Mouse (Mus musculus) forebrain, embryonic 11.5 days (tissue): ENCODE measurements at regions not wholly inside any gene's neighbourhood (a gene's known extent, or its start where the extent isn't known, plus 50 kb on each side); places are given as distances from the start of the nearest gene placed in this dataset.

ENCODE experiments used
- ATAC-seq: fragments of 200-750 bp; cut with Nextera tagmentation; replicated peaks from 2 replicates; pipeline ENCODE4 v1.8.0; 2017; ENCODE audit warnings: moderate TSS enrichment; ENCODE audit not compliant: low FRiP score
- DNase-seq: peaks from one replicate; pipeline ENCODE4 v3.0.0-alpha.2; 2017; ENCODE audit warnings: low spot score
- H3K27ac ChIP-seq: fragments of 300-500 bp; sonication (generic); 2 replicates; pipeline ENCODE4 v1.5.1; 2014; ENCODE audit warnings: low read depth, low read length
- H3K27me3 ChIP-seq: fragments of 300-500 bp; sonication (generic); 2 replicates; pipeline ENCODE4 v1.6.1; 2014; ENCODE audit warnings: mild to moderate bottlenecking, low read length, mixed read lengths; ENCODE audit not compliant: control insufficient read depth, insufficient read depth
- H3K36me3 ChIP-seq: fragments of 300-500 bp; sonication (generic); 2 replicates; pipeline ENCODE4 v1.6.1; 2014; ENCODE audit warnings: mild to moderate bottlenecking, low read length, moderate library complexity, mixed read lengths; ENCODE audit not compliant: control insufficient read depth, insufficient read depth
- H3K4me1 ChIP-seq: fragments of 300-500 bp; sonication (generic); replicated peaks from 2 replicates; pipeline ENCODE4 v1.6.1; 2014; ENCODE audit warnings: low read length, mixed read lengths; ENCODE audit not compliant: control insufficient read depth, insufficient read depth
- H3K4me2 ChIP-seq: fragments of 300-500 bp; sonication (generic); 2 replicates; pipeline ENCODE4 v1.6.1; 2014; ENCODE audit warnings: low read depth, mild to moderate bottlenecking, low read length, moderate library complexity, mixed read lengths; ENCODE audit not compliant: severe bottlenecking
- H3K4me3 ChIP-seq: fragments of 300-500 bp; sonication (generic); 2 replicates; pipeline ENCODE4 v1.5.1; 2014; ENCODE audit warnings: low read depth, low read length
- H3K9ac ChIP-seq: fragments of 300-500 bp; sonication (generic); 2 replicates; pipeline ENCODE4 v1.6.1; 2014; ENCODE audit warnings: low read length
- H3K9me3 ChIP-seq: fragments of 300-500 bp; sonication (generic); 2 replicates; pipeline ENCODE4 v1.6.1; 2016; ENCODE audit warnings: low read length, mixed read lengths; ENCODE audit not compliant: control insufficient read depth
- WGBS: fragments of 180-500 bp; shearing (Covaris S2); extraction: QIAGEN DNeasy Blood & Tissue Kit; methylation state at CpG from one replicate; pipeline ENCODE4 v1.1.7; 2014; 5-methylcytosine and 5-hydroxymethylcytosine counted together

DNA sequence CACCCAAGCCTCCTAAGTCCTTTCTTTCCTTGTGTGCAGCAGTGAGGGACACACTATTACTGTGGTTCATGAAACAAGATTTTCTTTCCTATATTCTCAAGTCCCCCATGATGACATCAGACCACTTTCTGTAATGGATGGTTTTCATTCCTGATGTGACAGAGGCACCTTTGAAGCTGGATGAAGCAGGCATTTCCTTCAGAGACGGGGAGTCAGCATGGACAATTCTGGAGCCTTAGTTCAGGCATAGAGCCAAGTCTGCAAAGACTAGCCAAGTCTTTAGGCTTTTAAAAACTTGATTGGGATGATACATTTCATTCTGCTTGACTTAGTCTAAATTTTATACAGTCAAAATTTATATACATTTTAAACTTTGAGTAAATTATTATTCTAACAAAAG lies 124.6 kb upstream of the Cnr1 start:
- no peak overlapping the region for H3K27ac ChIP-seq
- H3K27me3 ChIP-seq = no peaks in the 10 kb centered on the region
- ATAC-seq (no peak), DNase-seq (no peak)
- no peak overlapping the region for H3K4me2 ChIP-seq
- H3K36me3 ChIP-seq = no peaks in the 10 kb centered on the region
- no peaks in the 10 kb centered on the region for H3K9me3 ChIP-seq
- no peak overlapping the region for H3K9ac ChIP-seq
- no peaks in the 10 kb centered on the region for H3K4me1 ChIP-seq
- H3K4me3 ChIP-seq = no peak overlapping the region
- 88% methylated on average over 1 of the region's 1 CpGs for WGBS

DNA sequence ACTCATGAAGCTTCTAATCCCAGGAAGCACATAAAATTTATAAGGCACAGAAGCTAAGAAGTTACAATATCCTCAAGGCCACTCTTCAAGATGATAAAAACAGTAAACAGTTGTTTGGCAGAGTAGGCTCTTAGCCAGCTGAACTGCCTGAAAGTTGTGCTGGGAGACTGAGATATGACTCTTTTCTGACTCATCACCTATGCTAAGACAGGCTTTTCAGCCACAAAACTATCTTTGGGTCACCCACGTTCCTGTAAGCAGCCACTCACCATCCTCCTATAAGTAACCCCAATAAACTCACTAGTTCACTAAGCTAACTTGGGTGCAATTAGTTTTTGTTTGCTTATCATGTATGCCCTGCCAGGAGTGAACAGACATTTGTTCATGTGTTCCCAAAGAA lies 112.1 kb upstream of the Cnr1 start:
- Histone ChIP-seq H3K4me2 (no peak overlapping the region), H3K4me3 (no peak overlapping the region)

DNA sequence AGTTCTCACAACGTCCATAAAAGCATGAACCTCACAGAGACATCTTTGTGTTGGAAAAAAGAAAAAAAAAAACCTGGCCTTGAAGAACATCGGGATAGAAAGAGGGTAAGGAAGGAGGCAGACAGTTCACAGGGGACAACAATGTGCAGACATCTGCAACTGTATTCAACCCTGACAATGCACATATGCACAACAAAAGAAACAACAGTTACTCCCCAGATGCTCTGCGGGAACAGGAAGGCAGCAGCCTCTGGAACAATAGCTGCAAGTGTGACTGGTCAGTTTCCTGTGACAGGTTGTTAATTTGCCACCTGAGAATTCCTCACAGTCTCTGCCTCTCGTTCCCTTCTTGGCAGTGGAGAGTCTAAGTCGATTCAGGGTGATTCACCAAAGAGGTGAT lies 100.5 kb upstream of the Cnr1 start:
- WGBS = under 1% methylated on average over 5 of the region's 5 CpGs
- DNase-seq (no peak), ATAC-seq (no peak)
- Histone ChIP-seq H3K4me3 (no peak overlapping the region), H3K27me3 (no peaks in the 10 kb centered on the region), H3K27ac (no peak overlapping the region), H3K9ac (no peak overlapping the region), H3K36me3 (no peaks in the 10 kb centered on the region), H3K4me2 (no peak overlapping the region), H3K4me1 (no peaks in the 10 kb centered on the region), H3K9me3 (no peaks in the 10 kb centered on the region)

More for the DNA sequence above, 112.1 kb upstream of the Cnr1 start:
- ATAC-seq (no peak), DNase-seq (no peak)
- H3K27ac ChIP-seq = no peak overlapping the region
- no peak overlapping the region for H3K9ac ChIP-seq
- 81% methylated on average over 1 of the region's 1 CpGs for WGBS
- H3K36me3 ChIP-seq = no peaks in the 10 kb centered on the region
- H3K9me3 ChIP-seq = no peaks in the 10 kb centered on the region
- H3K27me3 ChIP-seq = no peaks in the 10 kb centered on the region
- no peaks in the 10 kb centered on the region for H3K4me1 ChIP-seq

DNA sequence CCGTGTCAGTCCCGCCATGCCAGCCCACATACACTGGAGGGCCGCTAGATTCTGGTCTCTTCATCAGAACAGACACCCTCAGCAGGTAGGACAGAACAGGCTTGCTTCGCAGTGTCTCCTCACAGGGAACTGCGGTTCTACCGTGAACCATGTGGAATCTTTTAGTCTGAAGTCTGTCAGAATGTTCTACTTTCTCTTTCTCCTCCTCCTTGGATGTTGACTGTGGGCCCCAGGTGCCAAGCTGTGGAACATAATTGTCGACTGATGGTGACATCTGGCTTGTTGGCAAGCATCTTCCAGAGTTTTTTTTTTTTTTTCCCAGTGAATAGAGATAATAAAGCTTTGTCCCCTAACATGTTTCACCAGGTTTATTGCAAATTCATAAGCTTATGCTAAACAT lies 91.3 kb upstream of the Cnr1 start:
- no peak overlapping the region for H3K4me3 ChIP-seq
- 89% methylated on average over 7 of the region's 7 CpGs for WGBS
- no peaks in the 10 kb centered on the region for H3K4me1 ChIP-seq
- DNase-seq = no peak
- no peak overlapping the region for H3K9ac ChIP-seq
- no peak for ATAC-seq
- H3K27me3 ChIP-seq = no peaks in the 10 kb centered on the region
- H3K27ac ChIP-seq = no peak overlapping the region
- no peaks in the 10 kb centered on the region for H3K36me3 ChIP-seq
- no peaks in the 10 kb centered on the region for H3K9me3 ChIP-seq
- H3K4me2 ChIP-seq = no peak overlapping the region

DNA sequence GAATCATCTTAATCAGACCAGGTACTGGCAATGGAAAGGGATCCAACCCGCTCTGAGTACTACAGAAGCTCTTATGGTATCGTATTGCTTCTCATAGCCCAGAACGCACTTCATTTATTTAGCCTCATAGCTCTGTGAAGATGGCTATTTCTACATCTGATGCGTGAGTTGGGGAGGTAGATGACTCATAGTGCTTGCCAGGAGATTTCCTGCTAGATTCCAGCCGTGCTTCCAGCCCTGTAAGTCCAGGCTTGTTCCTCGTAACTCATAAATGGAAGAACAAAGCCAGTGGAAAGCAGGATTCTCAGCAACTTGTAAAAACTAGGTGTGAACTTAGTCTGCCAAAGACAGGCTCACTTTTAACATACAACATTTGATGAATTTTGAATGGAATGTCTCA lies 86.0 kb upstream of the Cnr1 start:
- H3K4me3 ChIP-seq = no peak overlapping the region
- ATAC-seq = no peak
- no peak overlapping the region for H3K9ac ChIP-seq
- H3K9me3 ChIP-seq = no peaks in the 10 kb centered on the region
- WGBS = 89% methylated on average over 6 of the region's 6 CpGs
- H3K4me2 ChIP-seq = no peak overlapping the region
- H3K27ac ChIP-seq = no peak overlapping the region
- DNase-seq = no peak
- H3K4me1 ChIP-seq = no peaks in the 10 kb centered on the region
- H3K27me3 ChIP-seq = no peaks in the 10 kb centered on the region
- H3K36me3 ChIP-seq = no peaks in the 10 kb centered on the region

DNA sequence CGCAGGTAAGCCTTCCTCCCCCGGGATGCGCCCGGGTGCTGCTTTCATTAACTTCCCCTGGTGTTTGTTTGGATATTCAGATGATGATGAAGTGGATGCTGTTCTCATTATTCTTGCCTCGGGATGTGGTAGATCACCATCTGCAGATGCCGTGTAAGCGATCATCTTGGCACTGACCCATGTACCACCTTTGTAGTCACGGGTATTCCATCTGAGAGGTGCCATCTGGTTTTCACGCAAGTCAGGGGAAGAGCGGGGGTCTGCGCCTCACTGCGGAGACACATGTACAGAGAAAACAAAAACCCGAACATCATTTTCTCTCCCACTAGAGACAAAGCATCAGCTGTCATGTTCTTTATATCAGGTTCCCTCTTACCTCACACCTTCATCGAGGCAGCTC lies 84.3 kb upstream of the Cnr1 start:
- H3K4me2 ChIP-seq = no peak overlapping the region
- H3K36me3 ChIP-seq = no peaks in the 10 kb centered on the region
- H3K4me1 ChIP-seq = no peaks in the 10 kb centered on the region
- 84% methylated on average over 14 of the region's 14 CpGs for WGBS
- H3K9me3 ChIP-seq = no peaks in the 10 kb centered on the region
- no peaks in the 10 kb centered on the region for H3K27me3 ChIP-seq
- H3K9ac ChIP-seq = no peak overlapping the region
- H3K27ac ChIP-seq = no peak overlapping the region
- no peak overlapping the region for H3K4me3 ChIP-seq
- DNase-seq = no peak
- no peak for ATAC-seq

DNA sequence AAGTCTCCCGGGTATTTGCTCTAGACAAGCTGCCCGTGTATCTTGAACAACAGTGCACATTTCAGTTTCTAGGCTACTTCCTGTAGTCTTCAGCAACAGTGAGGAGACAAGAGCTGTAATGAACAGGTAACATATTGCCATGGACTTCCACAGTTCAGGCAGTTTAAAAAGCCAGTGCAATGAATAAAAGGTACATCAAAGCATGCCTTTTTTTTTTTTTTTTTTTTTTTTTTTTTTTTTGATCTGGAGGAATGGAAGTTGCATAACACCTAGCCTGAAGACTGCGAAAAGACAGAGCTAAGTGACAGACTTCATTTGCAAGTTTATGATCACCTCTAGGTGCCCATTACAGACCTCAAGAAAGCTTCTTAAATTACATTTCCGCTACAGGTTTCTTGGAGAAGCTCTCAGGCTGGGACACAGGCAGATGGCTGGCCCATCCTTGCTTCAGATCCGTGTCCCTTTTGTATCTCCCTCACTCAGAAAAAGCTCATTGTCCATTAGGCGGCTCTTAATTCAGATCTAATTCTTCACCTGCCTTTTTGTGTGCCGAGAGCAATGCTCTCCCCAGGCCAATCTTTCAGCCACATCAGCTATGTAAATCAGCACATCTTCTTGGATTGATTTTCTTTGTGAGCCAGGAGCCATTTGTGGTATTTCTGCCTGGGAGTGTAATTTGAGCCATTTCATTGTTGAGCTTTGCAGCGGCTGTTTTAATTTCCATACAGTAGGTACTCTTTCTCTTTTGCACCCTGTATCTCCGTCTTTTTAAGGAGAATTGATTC lies 78.6 kb upstream of the Cnr1 start:
- H3K27me3 ChIP-seq = no peaks in the 10 kb centered on the region
- no peak for DNase-seq
- no peak overlapping the region for H3K9ac ChIP-seq
- H3K36me3 ChIP-seq = no peaks in the 10 kb centered on the region
- peak overlapping the region; percentile 26; the same call in 1 of the 2 replicates for H3K4me2 ChIP-seq
- no peaks in the 10 kb centered on the region for H3K4me1 ChIP-seq
- no peak for ATAC-seq
- no peaks in the 10 kb centered on the region for H3K9me3 ChIP-seq
- WGBS = 31% methylated on average over 9 of the region's 9 CpGs
- H3K4me3 ChIP-seq = no peak overlapping the region
- no peak overlapping the region for H3K27ac ChIP-seq

DNA sequence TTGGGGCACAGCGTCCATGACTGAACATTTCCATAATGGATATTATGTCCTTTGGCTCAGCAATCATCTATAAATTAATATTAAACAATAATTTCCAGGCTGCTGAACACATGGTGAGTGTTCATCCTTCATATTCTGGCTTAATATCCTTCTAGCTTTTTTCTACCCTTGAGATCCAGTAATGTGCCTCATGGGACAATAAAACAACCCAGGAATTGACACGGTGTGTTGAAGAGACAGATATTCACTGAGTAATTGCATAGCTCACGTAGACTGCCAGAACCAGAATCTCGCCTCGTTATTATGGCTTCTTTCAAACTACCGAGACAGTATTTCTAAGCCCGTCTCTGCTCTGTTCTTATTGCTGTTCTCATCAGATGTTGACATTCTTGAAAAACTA lies 74.1 kb upstream of the Cnr1 start:
- Histone ChIP-seq H3K36me3 (no peaks in the 10 kb centered on the region), H3K4me3 (no peak overlapping the region), H3K4me2 (no peak overlapping the region), H3K27me3 (no peaks in the 10 kb centered on the region), H3K4me1 (no peaks in the 10 kb centered on the region), H3K9ac (no peak overlapping the region), H3K27ac (no peak overlapping the region), H3K9me3 (no peaks in the 10 kb centered on the region)
- 83% methylated on average over 7 of the region's 7 CpGs for WGBS
- DNase-seq (no peak), ATAC-seq (no peak)

DNA sequence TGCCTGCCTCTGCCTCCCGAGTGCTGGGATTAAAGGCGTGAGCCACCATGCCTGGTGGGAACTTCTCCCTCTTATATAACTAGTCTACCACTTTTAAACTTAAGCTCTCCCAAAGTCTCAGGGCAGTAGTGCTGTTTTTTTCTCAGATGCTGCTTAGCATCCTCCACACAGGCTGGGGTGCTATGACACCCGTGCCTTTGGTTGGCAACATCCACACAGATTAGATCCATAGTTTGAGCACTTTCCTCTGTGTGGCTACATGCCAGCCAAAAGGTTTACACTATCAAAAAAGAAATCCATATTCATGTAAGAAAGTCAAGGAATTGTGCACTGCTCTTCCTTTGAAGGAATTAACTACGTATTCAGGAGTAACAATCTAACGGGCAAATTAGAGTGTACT lies 72.1 kb upstream of the Cnr1 start:
- no peak overlapping the region for H3K4me2 ChIP-seq
- H3K4me3 ChIP-seq = no peak overlapping the region
- WGBS = 89% methylated on average over 5 of the region's 5 CpGs
- no peak overlapping the region for H3K9ac ChIP-seq
- no peaks in the 10 kb centered on the region for H3K9me3 ChIP-seq
- H3K27me3 ChIP-seq = no peaks in the 10 kb centered on the region
- ATAC-seq (no peak), DNase-seq (no peak)
- no peaks in the 10 kb centered on the region for H3K36me3 ChIP-seq
- H3K27ac ChIP-seq = no peak overlapping the region
- H3K4me1 ChIP-seq = no peaks in the 10 kb centered on the region
